Comparison of ENCODE assay signal across 17 mouse cellular contexts in the genomic region with DNA sequence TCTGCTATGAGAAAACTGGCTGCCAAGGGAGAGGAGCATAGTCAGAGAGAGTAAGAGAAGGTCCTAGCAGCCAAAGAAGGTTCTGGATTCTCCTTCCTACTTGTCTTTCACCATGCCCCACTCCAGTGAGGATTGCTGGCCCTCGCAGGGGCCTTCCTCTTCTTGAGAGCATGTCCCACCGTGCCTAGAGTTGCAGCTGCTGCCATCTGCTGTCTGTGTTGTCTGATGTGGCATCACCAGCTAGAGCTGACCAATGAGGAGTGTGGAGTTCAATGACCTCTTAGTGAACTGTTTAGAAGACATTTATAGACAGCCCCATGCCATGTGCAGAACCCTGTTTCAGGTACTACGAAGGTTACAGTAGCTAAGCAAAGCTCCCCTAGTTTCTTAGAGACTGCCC. TPM values are rescaled to one million over a fixed set of nuclear protein-coding genes. Genes with fewer than 3 reads are reported as not detected.
A peak's percentile ranks its signal among the peaks of the same experiment; 100 is the strongest.
DNase-seq lines count a peak whose midpoint lies in the region; ATAC-seq and TF ChIP-seq lines count a peak whose summit lies in the region.
"Had no signal": no experiment of that assay in that cellular context is flagged by ENCODE, and none has a peak within 500 bp of the region (broad histone marks: within the 10 kb centered on the region; RNA-seq: fewer than 3 reads in every experiment).

No protein-coding gene starts in this region.

- H3K9ac ChIP-seq in heart, postnatal 0 days (replicated peaks; ENCODE audit: low read depth, low read length), result no peak overlapping the region
- H3K9ac ChIP-seq in midbrain, postnatal 0 days (replicated peaks; ENCODE audit: low read length, poor library complexity, severe bottlenecking), result no peak overlapping the region
- no peak overlapping the region for H3K9ac ChIP-seq in midbrain, embryonic 13.5 days (replicated peaks)
- H3K9ac ChIP-seq in stomach, postnatal 0 days (ENCODE audit: low read length), result no peak overlapping the region
- H3K9ac ChIP-seq: heart, embryonic 12.5 days; limb, embryonic 15.5 days had no signal

- no peak overlapping the region for H3K4me2 ChIP-seq in heart, postnatal 0 days (ENCODE audit: low read depth, low read length)
- no peak overlapping the region for H3K4me2 ChIP-seq in midbrain, postnatal 0 days (ENCODE audit: low read depth, low read length, poor library complexity, severe bottlenecking)
- no peak overlapping the region for H3K4me2 ChIP-seq in midbrain, embryonic 13.5 days (replicated peaks)
- H3K4me2 ChIP-seq in stomach, postnatal 0 days (replicated peaks; ENCODE audit: low read depth), result no peak overlapping the region
- H3K4me2 ChIP-seq: heart, embryonic 12.5 days; limb, embryonic 15.5 days; midbrain, embryonic 11.5 days had no signal

- no peaks in the 10 kb centered on the region for H3K36me3 ChIP-seq in heart, postnatal 0 days (replicated peaks; ENCODE audit: control insufficient read depth, insufficient read depth, low read length)
- no peaks in the 10 kb centered on the region for H3K36me3 ChIP-seq in midbrain, postnatal 0 days (ENCODE audit: insufficient read depth, low read length)
- no peaks in the 10 kb centered on the region for H3K36me3 ChIP-seq in midbrain, embryonic 13.5 days
- no peaks in the 10 kb centered on the region for H3K36me3 ChIP-seq in stomach, postnatal 0 days (ENCODE audit: control insufficient read depth, insufficient read depth, low read length)
- H3K36me3 ChIP-seq: heart, embryonic 12.5 days; limb, embryonic 15.5 days had no signal

- 32% methylated on average over 3 of the region's 3 CpGs for WGBS in heart, postnatal 0 days
- 68% methylated on average over 3 of the region's 3 CpGs for WGBS in midbrain, postnatal 0 days
- 66% methylated on average over 3 of the region's 3 CpGs for WGBS in midbrain, embryonic 13.5 days
- WGBS in stomach, postnatal 0 days, result 58% methylated on average over 3 of the region's 3 CpGs

- DNase-seq in heart, postnatal 0 days (ENCODE audit: low spot score), result peak; percentile 41
- DNase-seq in heart, postnatal 10 days, result no peak
- no peak for DNase-seq in midbrain, postnatal 0 days (ENCODE audit: low spot score)
- DNase-seq in adipocyte (ENCODE audit: low spot score), result peak; percentile 40
- no peak for DNase-seq in stomach, postnatal 0 days (ENCODE audit: low spot score)
- no peak for DNase-seq in kidney, postnatal 25 days
- DNase-seq: adrenal gland, postnatal 14 days; cerebellum, adult 9-11 months; gastrocnemius, postnatal 25 days; kidney, postnatal 14 days; thymus, adult 18-20 months had no signal

- no peaks in the 10 kb centered on the region for H3K9me3 ChIP-seq in heart, postnatal 0 days (replicated peaks; ENCODE audit: control insufficient read depth, low read length)
- H3K9me3 ChIP-seq in midbrain, postnatal 0 days (ENCODE audit: low read length), result no peaks in the 10 kb centered on the region
- H3K9me3 ChIP-seq in midbrain, embryonic 13.5 days, result no peaks in the 10 kb centered on the region
- no peaks in the 10 kb centered on the region for H3K9me3 ChIP-seq in stomach, postnatal 0 days (ENCODE audit: control insufficient read depth, low read length)
- H3K9me3 ChIP-seq: heart, embryonic 12.5 days; limb, embryonic 15.5 days had no signal

- H3K27ac ChIP-seq in heart, postnatal 0 days (ENCODE audit: low read depth), result no peak overlapping the region
- no peak overlapping the region for H3K27ac ChIP-seq in midbrain, postnatal 0 days (ENCODE audit: low read depth, low read length)
- H3K27ac ChIP-seq in midbrain, embryonic 13.5 days, result no peak overlapping the region
- no peak overlapping the region for H3K27ac ChIP-seq in stomach, postnatal 0 days (replicated peaks)
- H3K27ac ChIP-seq: limb, embryonic 15.5 days had no signal

- peak; percentile 22; the same call in 1 of the 2 replicates for TF ChIP-seq CTCF in heart, postnatal 0 days (IDR thresholded peaks at IDR 0.05; ENCODE audit: low read depth)
- TF ChIP-seq CTCF in midbrain, postnatal 0 days (IDR thresholded peaks at IDR 0.05), result peak; percentile 30
- peak; percentile 37 for TF ChIP-seq CTCF in stomach, postnatal 0 days (IDR thresholded peaks at IDR 0.05; ENCODE audit: low read depth)

- H3K27me3 ChIP-seq in heart, postnatal 0 days (ENCODE audit: control insufficient read depth, insufficient read depth, low read length), result no peaks in the 10 kb centered on the region
- peaks cover 14% of the 10 kb centered on the region; the same call in 1 of the 2 replicates for H3K27me3 ChIP-seq in midbrain, postnatal 0 days (ENCODE audit: insufficient read depth, low read length)
- peaks cover 24% of the 10 kb centered on the region for H3K27me3 ChIP-seq in midbrain, embryonic 13.5 days
- 0 out of 2 replicates have a peak, but pooled peaks cover 2% of the 10 kb centered on the region for H3K27me3 ChIP-seq in stomach, postnatal 0 days (ENCODE audit: control insufficient read depth, insufficient read depth, low read length)
- H3K27me3 ChIP-seq: heart, embryonic 12.5 days had no signal

- no peak overlapping the region for H3K4me3 ChIP-seq in heart, postnatal 0 days (ENCODE audit: low read depth, low read length)
- no peak overlapping the region for H3K4me3 ChIP-seq in midbrain, postnatal 0 days (ENCODE audit: low read depth, low read length)
- H3K4me3 ChIP-seq in midbrain, embryonic 13.5 days (replicated peaks), result no peak overlapping the region
- H3K4me3 ChIP-seq in stomach, postnatal 0 days (ENCODE audit: low read depth, low read length), result no peak overlapping the region
- H3K4me3 ChIP-seq: heart, embryonic 12.5 days; limb, embryonic 15.5 days had no signal

- intact Hi-C loops in heart, postnatal 10 days (cut with DNase I), result no loop called here

- peaks cover 42% of the 10 kb centered on the region for H3K4me1 ChIP-seq in heart, postnatal 0 days (ENCODE audit: control insufficient read depth, insufficient read depth)
- 0 out of 2 replicates have a peak, but pooled peaks cover 4% of the 10 kb centered on the region for H3K4me1 ChIP-seq in midbrain, postnatal 0 days (ENCODE audit: insufficient read depth, low read length)
- H3K4me1 ChIP-seq in midbrain, embryonic 13.5 days (replicated peaks), result peaks cover 9% of the 10 kb centered on the region
- H3K4me1 ChIP-seq in stomach, postnatal 0 days (replicated peaks; ENCODE audit: control insufficient read depth, insufficient read depth), result no peaks in the 10 kb centered on the region

- TF ChIP-seq EP300 in heart, postnatal 0 days (IDR thresholded peaks at IDR 0.05; ENCODE audit: low read depth), result no peak
- TF ChIP-seq EP300 in stomach, postnatal 0 days (optimal IDR thresholded peaks at IDR 0.05), result no peak

- ATAC-seq in heart, postnatal 0 days (ENCODE audit: insufficient read depth, low read depth), result no peak
- no peak for ATAC-seq in midbrain, postnatal 0 days (ENCODE audit: low FRiP score)
- ATAC-seq in midbrain, embryonic 13.5 days, result no peak
- no peak for ATAC-seq in stomach, postnatal 0 days (ENCODE audit: low FRiP score, low TSS enrichment)
- no peak for ATAC-seq in activated CD4-positive, CD25-positive, alpha-beta regulatory T cell, adult 4 months
- ATAC-seq: intestine, embryonic 16.5 days had no signal

RNA-seq across cellular contexts. Expression of a gene that starts 9.0 kb away (rescaled TPM):
- 20.2 and 21.9 TPM in 2 replicates for total RNA-seq in heart, postnatal 0 days (2014; rRNA removed; ENCODE audit: low replicate concordance)
- 14.1 and 15.0 TPM in 2 replicates for polyA plus RNA-seq in heart, postnatal 0 days (2015; fragmentation: Nextera tagmentation; extraction: Ambion mirVana)
- 100 to 1,000 TPM; 117 to 135 TPM for total RNA-seq in heart, postnatal 10 days (2021)
- 1.4 and 1.8 TPM in 2 replicates for total RNA-seq in midbrain, postnatal 0 days (2014; rRNA removed)
- polyA plus RNA-seq in midbrain, postnatal 0 days (2015; fragmentation: Nextera tagmentation; extraction: Ambion mirVana), result 1.7 and 2.0 TPM in 2 replicates
- 2.0 and 2.6 TPM in 2 replicates for polyA plus RNA-seq in midbrain, embryonic 13.5 days (2015; fragmentation: Nextera tagmentation; extraction: Ambion mirVana)
- polyA plus RNA-seq in stomach, postnatal 0 days (2015; fragmentation: Nextera tagmentation; extraction: Ambion mirVana), result 3.1 and 4.4 TPM in 2 replicates
- polyA plus RNA-seq in activated CD4-positive, CD25-positive, alpha-beta regulatory T cell, adult 4 months (2017; shearing (Covaris generic)), result not detected

Comparison
In these comparisons a context has a peak if more than half of its experiments do, and no peak if none do; other contexts are left out.
1. DNase-seq: peak in heart, postnatal 0 days (single experiment) and adipocyte (single experiment); none in heart, postnatal 10 days (0 of 2), midbrain, postnatal 0 days (single experiment), stomach, postnatal 0 days (single experiment) and kidney, postnatal 25 days (0 of 2).
2. Peak in every context shown above with its lines, with median percentiles within 50 percentile points of each other: CTCF ChIP-seq.